Mouse (Mus musculus) bone marrow macrophage, adult 2 months (primary cell): ENCODE data around the gene BC029722. TPM values are rescaled to one million over a fixed set of nuclear protein-coding genes. Genes with fewer than 3 reads are reported as not detected.

Experiments
- H3K27ac ChIP-seq: 2 replicates; pipeline ENCODE4 v1.5.1; 2012; ENCODE audit warnings: low read depth, low read length; ENCODE audit not compliant: insufficient read depth
- H3K4me1 ChIP-seq: 2 replicates; pipeline ENCODE4 v1.6.1; 2012; ENCODE audit warnings: low read length; ENCODE audit not compliant: control insufficient read depth, insufficient read depth
- H3K4me3 ChIP-seq: 2 replicates; pipeline ENCODE4 v1.5.1; 2012; ENCODE audit warnings: mild to moderate bottlenecking, low read length, moderate library complexity; ENCODE audit not compliant: insufficient read depth
- CTCF ChIP-seq: IDR thresholded peaks from 2 replicates; pipeline ENCODE4 v1.5.1; 2012; ENCODE audit warnings: low read depth, mild to moderate bottlenecking, low read length, moderate library complexity
- POLR2A ChIP-seq: IDR thresholded peaks from 2 replicates; pipeline ENCODE4 v1.6.1; 2012; ENCODE audit warnings: mild to moderate bottlenecking, low read depth, low read length, borderline replicate concordance
- polyA plus RNA-seq: library from polyadenylated mRNA; stranded (reverse); fragments of >200 nt; gene quantifications from 2 replicates; pipeline ENCODE4 v1.2.4, GENCODE M21; 2012; ENCODE audit not compliant: missing spikeins, insufficient read depth, insufficient read length

Gene BC029722
- polyA plus RNA-seq, 1 experiment: 46.1 TPM

DNA sequence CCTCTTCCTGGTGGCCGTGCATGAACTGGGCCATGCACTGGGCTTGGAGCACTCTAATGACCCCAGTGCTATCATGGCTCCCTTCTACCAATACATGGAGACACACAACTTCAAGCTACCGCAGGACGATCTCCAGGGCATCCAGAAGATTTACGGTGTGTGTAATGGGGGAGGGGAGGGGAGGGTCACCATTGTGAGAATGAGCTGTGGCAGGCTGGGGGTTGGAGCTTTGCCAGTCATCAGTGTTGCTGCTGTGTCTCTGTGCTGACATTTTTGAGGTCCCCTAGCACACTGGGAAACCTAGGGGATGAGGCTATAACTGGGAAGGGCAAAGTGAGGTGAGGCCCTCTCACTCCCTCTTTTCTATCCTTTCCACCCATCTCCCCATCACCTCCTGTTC lies 11.8 kb downstream of the BC029722 start:
- Histone ChIP-seq H3K27ac (no peak overlapping the region), H3K4me3 (no peak overlapping the region), H3K4me1 (no peaks in the 10 kb centered on the region)
- TF ChIP-seq POLR2A (no peak), CTCF (no peak)

DNA sequence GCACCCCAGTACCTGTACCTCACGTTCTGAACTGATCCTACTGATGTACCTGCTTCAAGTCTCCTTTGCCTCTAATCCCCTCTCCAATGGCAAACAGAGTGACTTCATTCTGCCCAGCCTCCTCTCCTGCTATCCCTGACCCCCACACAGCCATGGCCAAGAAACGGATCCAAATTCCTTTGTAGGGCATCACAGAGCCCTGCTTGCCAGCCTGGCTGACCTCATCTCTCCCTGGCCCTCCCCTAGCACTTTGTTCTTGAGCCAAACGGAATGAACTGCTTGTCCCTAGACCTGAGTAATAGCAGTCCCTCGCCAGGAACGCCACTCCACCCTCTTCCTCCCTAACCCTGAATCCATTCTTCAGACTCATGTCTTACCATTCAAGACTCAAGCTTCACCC lies 12.7 kb downstream of the BC029722 start:
- Histone ChIP-seq H3K27ac (no peak overlapping the region), H3K4me3 (no peak overlapping the region), H3K4me1 (no peaks in the 10 kb centered on the region)
- TF ChIP-seq POLR2A (no peak), CTCF (no peak)

GRCm38 (mm10) chr2:155805925-155806255 lies 13.3 kb downstream of the BC029722 start:
- Histone ChIP-seq H3K4me1 (no peaks in the 10 kb centered on the region), H3K27ac (no peak overlapping the region), H3K4me3 (no peak overlapping the region)
- TF ChIP-seq CTCF (no peak), POLR2A (no peak)

GRCm38 (mm10) chr2:155805231-155805924 lies 13.8 kb downstream of the BC029722 start:
- TF ChIP-seq POLR2A (no peak), CTCF (no peak)
- no peaks in the 10 kb centered on the region for H3K4me1 ChIP-seq
- H3K4me3 ChIP-seq: no peak overlapping the region
- H3K27ac ChIP-seq: no peak overlapping the region

DNA sequence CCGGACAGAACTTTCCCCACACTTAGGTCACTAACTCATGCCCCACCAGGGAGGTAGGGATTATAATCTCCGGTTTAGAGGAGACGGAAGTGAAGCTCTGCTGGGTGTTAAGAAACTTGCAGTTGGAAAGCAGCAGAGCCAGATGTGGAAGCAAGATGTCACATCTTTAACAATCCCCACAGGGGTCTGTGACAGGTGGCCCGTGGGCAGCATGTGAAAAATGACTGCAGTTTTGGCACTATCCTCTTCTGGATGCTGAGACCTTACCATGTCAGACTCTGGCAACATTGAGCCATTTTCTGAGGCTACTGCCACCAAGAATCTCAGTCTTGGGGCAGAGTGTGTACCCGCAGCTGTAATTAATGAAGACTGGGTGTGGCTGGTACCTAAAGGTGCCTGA lies 15.2 kb downstream of the BC029722 start:
- Histone ChIP-seq H3K4me3 (no peak overlapping the region), H3K4me1 (no peaks in the 10 kb centered on the region), H3K27ac (no peak overlapping the region)
- TF ChIP-seq POLR2A (no peak), CTCF (no peak)

DNA sequence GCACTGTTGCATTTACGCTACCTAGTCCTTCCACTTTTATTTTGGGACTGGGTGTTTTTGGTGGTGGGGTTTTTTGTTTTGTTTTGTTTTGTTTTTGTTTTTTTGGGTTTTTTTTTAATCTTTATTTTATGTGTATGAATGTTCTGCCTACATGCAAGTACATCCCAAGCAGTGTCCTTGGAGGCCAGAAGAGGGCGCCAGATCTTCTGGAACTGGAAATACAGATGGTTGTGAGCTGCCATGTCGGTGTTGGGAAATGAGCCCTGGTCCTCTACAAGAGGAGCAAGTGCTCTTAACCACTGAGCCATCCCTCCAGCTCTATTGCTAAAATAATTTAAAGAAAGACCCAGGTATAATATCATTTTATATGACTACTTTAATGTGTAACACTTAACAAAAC lies 16.5 kb downstream of the BC029722 start:
- Histone ChIP-seq H3K4me3 (no peak overlapping the region), H3K27ac (no peak overlapping the region), H3K4me1 (no peaks in the 10 kb centered on the region)
- peak; percentile 45; the same call in 1 of the 2 replicates for TF ChIP-seq CTCF
- TF ChIP-seq POLR2A: no peak

GRCm38 (mm10) chr2:155798613-155799012 lies 20.6 kb downstream of the BC029722 start:
- Histone ChIP-seq H3K4me3 (no peak overlapping the region), H3K27ac (no peak overlapping the region), H3K4me1 (0 out of 2 replicates have a peak, but pooled peaks cover 2% of the 10 kb centered on the region)
- TF ChIP-seq CTCF: no peak
- no peak for TF ChIP-seq POLR2A

GRCm38 (mm10) chr2:155794674-155795445 lies 24.4 kb downstream of the BC029722 start:
- no peak for TF ChIP-seq POLR2A
- no peak for TF ChIP-seq CTCF
- Histone ChIP-seq H3K27ac (no peak overlapping the region), H3K4me1 (0 out of 2 replicates have a peak, but pooled peaks cover 5% of the 10 kb centered on the region)

DNA sequence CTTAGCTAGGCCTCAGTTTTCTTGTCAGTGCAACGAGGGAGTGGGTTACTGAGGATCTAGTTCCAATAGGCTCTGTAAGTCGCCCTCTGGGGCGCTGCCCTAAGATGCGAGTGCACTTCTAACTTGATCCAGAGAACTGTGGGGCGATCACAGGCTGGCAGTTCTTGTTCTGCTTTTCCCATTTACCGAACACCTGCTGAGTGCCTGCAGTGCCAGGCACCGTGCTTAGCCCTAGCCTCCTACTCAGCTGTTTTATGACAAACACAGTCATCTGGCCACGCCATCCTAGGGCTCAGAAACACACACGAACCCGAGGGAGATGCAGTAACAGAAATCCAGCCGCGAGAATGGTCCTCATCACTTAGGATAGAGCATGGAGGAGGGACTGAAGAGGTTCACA lies 26.3 kb downstream of the BC029722 start:
- no peak overlapping the region for H3K4me3 ChIP-seq
- H3K27ac ChIP-seq: no peak overlapping the region
- TF ChIP-seq CTCF (no peak), POLR2A (no peak)
- H3K4me1 ChIP-seq: 0 out of 2 replicates have a peak, but pooled peaks cover 5% of the 10 kb centered on the region

More at GRCm38 (mm10) chr2:155794674-155795445, 24.4 kb downstream of the BC029722 start:
- no peak overlapping the region for H3K4me3 ChIP-seq

DNA sequence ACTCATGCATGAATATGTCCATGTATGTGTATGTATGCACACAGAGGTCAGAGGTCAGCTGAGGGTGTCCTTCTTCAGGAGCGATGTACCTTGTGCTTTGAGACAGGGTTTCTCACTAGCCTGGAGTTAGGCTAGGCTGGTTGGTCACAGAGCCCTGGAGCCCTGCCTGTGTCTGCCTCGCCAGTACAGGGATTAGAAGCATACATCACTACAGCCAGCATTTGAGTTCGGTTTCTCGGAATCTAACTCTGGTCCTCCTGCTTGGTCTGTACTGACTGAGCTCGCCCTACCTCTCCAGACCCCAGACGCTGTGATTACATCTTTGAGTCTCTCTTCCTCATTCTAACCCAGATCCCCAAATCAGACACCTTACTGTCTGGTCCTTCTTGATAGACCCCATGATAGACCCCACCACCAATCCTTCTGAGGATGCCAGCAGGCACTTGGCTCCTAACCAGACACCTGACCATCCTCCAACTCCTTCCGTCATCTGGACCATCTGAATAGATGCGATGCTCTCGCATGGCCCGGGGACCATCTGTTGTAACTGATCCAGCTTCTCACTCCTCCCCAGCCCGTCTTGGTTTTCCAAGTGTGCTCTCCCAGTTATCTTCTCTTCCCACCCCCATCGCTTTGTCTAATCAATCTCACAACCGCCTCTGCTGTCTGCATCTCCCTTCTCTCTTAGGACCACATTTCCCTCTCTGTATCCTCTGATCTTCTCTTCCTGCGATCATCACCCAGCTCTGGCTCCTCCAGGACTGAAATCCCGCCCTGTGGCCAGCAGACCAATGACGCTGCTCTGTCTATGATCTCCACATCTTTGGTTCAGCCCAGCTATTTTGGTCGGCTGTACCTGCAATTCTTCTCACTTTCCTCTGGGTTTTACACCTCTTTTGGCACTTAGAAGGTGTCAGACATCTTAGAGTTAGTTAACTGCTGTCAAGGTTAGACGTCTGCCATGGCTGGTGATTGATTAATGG lies 31.0 kb downstream of the BC029722 start:
- no peak for TF ChIP-seq POLR2A
- TF ChIP-seq CTCF: no peak
- no peaks in the 10 kb centered on the region for H3K4me1 ChIP-seq
- no peak overlapping the region for H3K4me3 ChIP-seq
- no peak overlapping the region for H3K27ac ChIP-seq
